Mouse (Mus musculus): Measurements from ENCODE around the gene Tapbp.

The Tapbp gene

DNA sequence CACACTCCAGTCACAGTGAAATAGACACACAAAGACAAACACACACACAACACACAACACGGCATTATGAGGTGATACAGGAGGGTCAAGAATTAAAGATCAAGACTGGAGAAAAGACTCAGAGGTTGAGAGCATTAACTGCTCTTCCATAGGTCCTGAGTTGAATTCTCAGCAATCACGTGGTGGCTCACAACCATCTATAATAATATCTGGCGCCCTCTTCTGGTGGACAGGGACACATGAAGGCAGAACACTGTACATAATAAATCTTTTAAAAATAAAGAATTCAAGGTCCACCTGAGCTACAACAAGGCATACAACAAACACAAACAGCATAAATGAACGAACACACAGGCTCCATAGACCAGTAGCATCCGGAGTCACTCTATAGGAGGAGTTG, 53.2 kb downstream of the Tapbp start:
- no peak for DNase-seq

- DNase-seq: no peak
Measured at GRCm38 (mm10) chr17:33969394-33969793, 53.7 kb downstream of the Tapbp start.

GRCm38 (mm10) chr17:33972691-33973090, 57.0 kb downstream of the Tapbp start:
- DNase-seq: no peak

- DNase-seq: no peak
Measured at GRCm38 (mm10) chr17:33973572-33973971, 57.9 kb downstream of the Tapbp start.

DNA sequence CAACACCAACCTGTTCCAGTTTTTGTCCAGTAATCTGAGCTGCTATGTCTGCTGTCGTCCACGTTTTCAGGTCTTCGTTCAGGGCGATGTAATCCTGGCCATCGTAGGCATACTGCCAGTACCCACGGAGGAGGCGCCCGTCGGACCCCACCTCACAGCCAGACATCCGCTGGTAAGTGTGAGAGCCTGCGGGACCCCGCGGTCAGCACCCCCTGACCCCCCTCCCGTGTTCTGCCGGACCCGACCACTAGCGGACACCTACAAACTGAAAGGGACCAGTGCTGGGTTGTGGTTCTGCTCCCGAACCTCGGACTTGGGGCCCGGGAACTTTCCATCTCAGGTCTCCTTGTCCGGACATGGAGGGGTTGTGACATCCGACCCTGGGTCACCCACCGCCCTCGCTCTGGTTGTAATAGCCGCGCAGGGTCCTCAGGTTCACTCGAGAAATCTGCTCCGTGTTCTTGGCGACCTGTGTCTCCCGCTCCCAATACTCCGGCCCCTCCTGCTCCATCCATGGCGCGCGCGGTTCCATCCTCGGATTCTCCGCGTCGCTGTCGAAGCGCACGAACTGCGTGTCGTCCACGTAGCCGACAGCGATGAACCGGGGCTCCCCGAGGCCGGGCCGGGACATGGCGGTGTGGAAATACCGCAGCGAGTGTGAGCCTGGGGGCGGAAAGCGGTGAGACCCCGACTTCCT, 62.3 kb downstream of the Tapbp start:
- no peak for DNase-seq

GRCm38 (mm10) chr17:33978631-33979031, 62.9 kb downstream of the Tapbp start:
- peak; percentile 85 for DNase-seq
